Mouse (Mus musculus) right cerebral cortex, postnatal 14 days (tissue): ENCODE results near the gene Endod1.

Experiments
- DNase-seq: peaks from one replicate; pipeline ENCODE4 v3.0.0; 2022

Gene Endod1

DNA sequence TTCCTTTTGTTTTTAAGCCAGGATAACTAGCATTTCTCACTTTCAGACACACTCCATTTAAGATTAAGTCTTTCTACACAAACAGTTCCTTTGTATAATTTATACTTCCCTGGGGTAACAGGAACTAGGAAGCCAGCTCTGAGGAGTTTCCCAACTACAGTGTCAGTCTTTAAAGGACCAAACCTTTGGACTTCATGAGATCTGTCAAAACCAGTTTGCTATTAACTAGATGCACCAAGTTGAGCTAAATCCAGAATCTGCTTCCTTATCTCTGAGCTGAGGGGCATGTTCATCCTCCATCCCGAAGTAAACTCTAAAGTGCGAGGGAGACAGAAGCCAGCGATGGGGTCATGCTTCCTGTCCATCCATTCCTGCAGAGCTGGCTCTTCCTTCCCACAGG lies 74.0 kb downstream of the Endod1 start:
- no peak for DNase-seq

GRCm38 (mm10) chr9:14304262-14304968 lies 76.9 kb downstream of the Endod1 start:
- DNase-seq = no peak
